Mouse (Mus musculus) lung, adult 2 months (tissue): ENCODE results near the gene Pigx. TPM values are rescaled to one million over a fixed set of nuclear protein-coding genes. Genes with fewer than 3 reads are reported as not detected.
"Not testable (repeated sequence)": the region's sequence is repeated elsewhere in the genome, so short reads cannot be mapped to it uniquely, and the experiment has no call there.

Experiments used
- DNase-seq: peaks from one replicate; pipeline ENCODE4 v3.0.0; 2022
- H3K4me1 ChIP-seq: fragments of 200-500 bp; 2 replicates; pipeline ENCODE4 v1.6.1; 2011; ENCODE audit warnings: low read length; ENCODE audit not compliant: control insufficient read depth, insufficient read depth
- H3K4me3 ChIP-seq: fragments of 200-500 bp; replicated peaks from 2 replicates; pipeline ENCODE3; 2011; ENCODE audit warnings: low read depth, mild to moderate bottlenecking, control low read depth, low read length; ENCODE audit errors: extremely low read depth
- CTCF ChIP-seq: fragments of 200-500 bp; IDR thresholded peaks from 2 replicates; pipeline ENCODE4 v1.5.1; 2011; ENCODE audit warnings: mild to moderate bottlenecking, low read length, control low read depth; ENCODE audit not compliant: insufficient read depth
- POLR2A ChIP-seq: fragments of 200-500 bp; IDR thresholded peaks from 2 replicates; pipeline ENCODE4 v1.6.1; 2011; ENCODE audit warnings: low read depth, mild to moderate bottlenecking, control low read depth, low read length, borderline replicate concordance; ENCODE audit errors: extremely low read depth
- WGBS: fragments of 180-500 bp; shearing (Covaris S2); methylation state at CpG from one replicate; pipeline ENCODE4 v1.1.7; 2018; 5-methylcytosine and 5-hydroxymethylcytosine counted together
- polyA plus RNA-seq: library from polyadenylated mRNA; depleted of rRNA; stranded (reverse); fragments of >200 nt; gene quantifications from 2 replicates; pipeline ENCODE4 v1.2.3, GENCODE M21; 2012

Pigx gene
- polyA plus RNA-seq, 1 experiment = 20.0 TPM

DNA sequence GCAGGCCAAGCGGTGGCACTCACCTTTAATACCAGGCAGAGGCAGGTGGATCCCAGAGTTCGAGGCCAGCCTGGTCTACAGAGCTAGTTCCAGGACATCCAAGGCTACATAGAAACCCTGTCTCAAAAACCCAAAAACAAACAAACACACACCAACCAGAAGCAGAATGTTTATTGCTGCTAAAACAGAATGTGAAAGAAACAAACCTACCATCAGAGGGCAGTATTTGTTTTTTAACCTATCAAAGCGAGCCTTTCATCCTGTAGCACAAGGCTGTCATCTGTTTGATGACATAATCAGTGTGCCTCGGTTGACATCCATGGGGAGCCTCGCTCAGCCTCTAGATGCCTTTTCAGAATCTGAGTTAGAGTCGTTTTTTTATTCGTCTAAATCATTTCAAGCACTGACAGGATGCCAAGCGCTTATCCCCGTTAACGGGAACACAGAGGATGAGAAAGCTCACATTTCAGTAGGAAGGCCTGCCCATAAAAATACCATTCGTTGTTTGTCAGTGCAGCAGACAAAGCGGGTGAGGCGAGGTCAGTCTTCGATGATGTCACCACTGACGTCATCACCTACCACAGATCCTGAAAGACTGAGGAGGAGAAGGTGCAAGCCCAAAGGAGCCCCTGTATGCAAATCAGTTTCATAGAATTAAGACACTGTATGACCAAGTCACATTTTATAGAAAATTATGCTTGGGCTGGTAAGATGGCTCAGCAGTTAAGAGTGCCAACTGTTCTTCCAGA is 11.6 kb upstream of the Pigx start:
- Histone ChIP-seq H3K4me3 (no peak overlapping the region), H3K4me1 (peaks cover 3% of the 10 kb centered on the region; the same call in 1 of the 2 replicates)
- no peak for DNase-seq
- 55% methylated on average over 15 of the region's 15 CpGs for WGBS
- TF ChIP-seq POLR2A (no peak), CTCF (no peak)

GRCm38 (mm10) chr16:32108578-32108977 is 9.0 kb upstream of the Pigx start:
- WGBS = 68% methylated on average over 2 of the region's 2 CpGs
- H3K4me1 ChIP-seq = no peaks in the 10 kb centered on the region; the same call in 1 of the 2 replicates
- H3K4me3 ChIP-seq = no peak overlapping the region
- TF ChIP-seq CTCF (no peak), POLR2A (no peak)
- no peak for DNase-seq

GRCm38 (mm10) chr16:32108170-32108569 is 8.6 kb upstream of the Pigx start:
- TF ChIP-seq POLR2A = no peak
- TF ChIP-seq CTCF = peak; percentile 33; the same call in 1 of the 2 replicates
- Histone ChIP-seq H3K4me3 (no peak overlapping the region), H3K4me1 (no peaks in the 10 kb centered on the region; the same call in 1 of the 2 replicates)
- 69% methylated on average over 7 of the region's 7 CpGs for WGBS
- DNase-seq = no peak

DNA sequence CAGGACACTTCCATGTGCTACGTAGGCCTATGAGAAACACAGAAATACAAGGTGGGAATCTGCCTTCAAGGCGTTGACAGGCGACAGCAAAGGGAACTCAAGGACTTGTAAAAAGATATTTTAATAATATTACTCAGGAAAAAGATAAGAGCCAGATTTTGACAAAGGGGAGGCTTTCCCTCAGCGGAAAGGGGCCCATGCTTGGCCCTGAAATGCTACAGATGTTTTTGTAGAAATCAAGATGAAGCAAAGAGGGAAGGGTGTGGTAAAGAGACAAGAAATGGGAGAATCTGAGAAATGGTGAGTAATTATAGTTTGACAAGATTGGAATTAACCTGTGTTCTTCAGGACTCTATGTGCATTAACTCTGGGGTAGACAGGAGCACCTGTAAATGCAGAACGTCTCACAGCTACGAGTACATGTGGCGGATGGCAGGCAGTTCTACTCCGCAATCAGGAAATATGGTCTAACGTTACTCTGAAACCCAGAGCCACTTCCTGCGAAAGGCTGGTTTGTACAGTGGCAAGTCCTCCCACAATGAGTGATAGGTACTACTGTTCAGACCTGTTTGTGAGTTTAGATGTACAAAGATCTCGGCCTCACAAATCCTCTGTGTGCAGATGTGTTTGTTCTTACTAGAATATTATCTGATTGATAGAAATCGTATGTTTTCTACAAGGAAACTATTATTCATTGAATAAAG is 8.0 kb upstream of the Pigx start:
- H3K4me1 ChIP-seq = no peaks in the 10 kb centered on the region
- WGBS = 81% methylated on average over 12 of the region's 12 CpGs

DNA sequence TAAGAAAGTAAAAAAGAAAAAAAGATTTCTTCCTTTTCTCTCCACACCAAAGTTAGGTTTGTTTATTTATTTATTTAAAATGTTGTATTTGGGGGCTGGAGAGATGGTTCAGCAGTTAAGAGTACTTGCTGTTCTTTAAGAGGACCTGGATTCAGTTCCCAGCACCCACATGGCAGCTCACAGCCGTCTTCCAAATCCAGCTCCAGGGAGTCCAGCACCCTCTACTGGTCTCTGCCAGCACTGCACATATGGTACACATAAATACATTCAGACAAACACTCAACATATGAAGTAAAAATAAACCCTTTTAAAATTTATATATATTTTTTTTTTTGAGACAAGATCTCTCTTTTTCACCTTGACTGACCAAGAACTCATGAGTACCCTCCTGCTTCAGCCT is 6.2 kb upstream of the Pigx start:
- no peak overlapping the region for H3K4me3 ChIP-seq
- DNase-seq = no peak
- WGBS = 97% methylated on average over 1 of the region's 1 CpGs
- TF ChIP-seq CTCF = no peak
- no peak for TF ChIP-seq POLR2A
- no peaks in the 10 kb centered on the region for H3K4me1 ChIP-seq

More for the DNA sequence above, 8.0 kb upstream of the Pigx start:
- TF ChIP-seq POLR2A (no peak), CTCF (no peak)
- no peak overlapping the region for H3K4me3 ChIP-seq
- no peak for DNase-seq

GRCm38 (mm10) chr16:32102295-32102694 is 2.8 kb upstream of the Pigx start:
- no peak for DNase-seq
- WGBS = 85% methylated on average over 13 of the region's 13 CpGs
- H3K4me1 ChIP-seq = peaks cover 5% of the 10 kb centered on the region; the same call in 1 of the 2 replicates
- TF ChIP-seq CTCF = no peak
- no peak overlapping the region for H3K4me3 ChIP-seq

DNA sequence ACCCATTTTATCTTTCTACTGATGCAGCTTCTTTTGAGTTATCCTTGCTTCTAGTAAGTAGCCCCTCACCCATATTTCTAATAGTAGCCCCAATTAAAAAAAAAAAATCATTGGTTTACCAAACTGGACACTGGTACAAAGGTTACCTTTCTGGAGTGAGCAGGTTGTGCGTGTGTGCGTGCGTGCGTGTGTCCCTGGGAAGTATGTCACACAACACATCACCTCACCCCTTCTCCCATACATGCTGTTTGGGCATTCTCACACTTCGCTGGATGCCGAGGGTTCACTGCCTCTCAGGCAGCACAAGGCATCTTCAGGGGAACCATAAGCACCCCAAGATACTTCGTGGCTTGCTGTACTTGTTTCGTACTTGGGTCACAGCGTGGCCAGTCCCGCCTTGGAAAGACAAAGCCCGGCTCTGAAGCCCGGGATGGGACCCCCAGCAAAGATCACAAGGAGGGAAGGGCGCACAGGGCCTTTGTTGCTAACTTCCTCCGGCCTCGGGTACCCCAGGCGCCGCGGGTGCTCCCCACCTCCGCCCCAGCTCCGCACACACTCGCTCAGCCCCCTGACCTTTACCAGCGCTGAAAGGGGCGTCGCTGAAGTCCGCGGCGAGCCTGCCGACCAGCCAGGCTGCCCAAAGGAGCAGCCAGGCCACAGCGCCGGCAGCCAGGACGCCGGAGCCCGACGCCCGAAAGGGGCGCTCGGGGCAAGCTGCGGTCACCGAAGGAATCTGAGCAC is 473 bp downstream of the Pigx start:
- Histone ChIP-seq H3K4me1 (peaks cover 5% of the 10 kb centered on the region; the same call in 1 of the 2 replicates), H3K4me3 (peak overlapping the region; percentile 86)
- under 1% methylated on average over 39 of the region's 39 CpGs for WGBS
- DNase-seq = no peak
- TF ChIP-seq CTCF = no peak
- no peak for TF ChIP-seq POLR2A

DNA sequence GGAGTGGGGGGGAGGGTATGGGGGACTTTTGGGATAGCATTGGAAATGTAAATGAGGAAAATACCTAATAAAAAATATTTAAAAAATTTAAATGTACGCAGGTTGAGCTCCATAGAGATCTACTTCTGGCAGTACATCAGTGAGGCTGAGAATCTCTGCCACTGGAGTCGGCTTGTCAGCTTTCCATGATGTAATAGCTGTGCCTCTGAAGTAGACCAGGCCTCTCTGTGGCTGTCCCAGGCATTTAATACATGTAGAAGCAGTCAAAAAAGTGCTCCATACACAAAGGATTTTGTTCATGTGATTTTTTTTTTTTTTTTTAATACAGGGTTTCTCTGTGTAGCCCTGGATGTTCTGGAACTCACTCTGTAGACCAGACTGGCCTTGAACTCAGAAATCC is 1.8 kb downstream of the Pigx start:
- 92% methylated on average over 2 of the region's 2 CpGs for WGBS
- not testable (repeated sequence) for H3K4me1 ChIP-seq, H3K4me3 ChIP-seq, DNase-seq

GRCm38 (mm10) chr16:32091466-32091865 is 8.1 kb downstream of the Pigx start:
- 95% methylated on average over 7 of the region's 7 CpGs for WGBS
- DNase-seq = no peak

More at GRCm38 (mm10) chr16:32091466-32091865, 8.1 kb downstream of the Pigx start:
- TF ChIP-seq CTCF (no peak), POLR2A (no peak)
- Histone ChIP-seq H3K4me1 (no peaks in the 10 kb centered on the region), H3K4me3 (no peak overlapping the region)
